Mouse (Mus musculus): ENCODE measurements around the gene Spib. TPM values are rescaled to one million over a fixed set of nuclear protein-coding genes. Genes with fewer than 3 reads are reported as not detected.
A peak's percentile ranks its signal among the peaks of the same experiment; 100 is the strongest.

Spib gene
- polyA plus RNA-seq, 1 experiment from 2014 or later = 0.05 TPM

- peaks cover 27% of the 10 kb centered on the region for H3K36me3 ChIP-seq (ENCODE audit: control insufficient read depth, insufficient read depth, low read length)
- H3K27ac ChIP-seq (ENCODE audit: low read depth, low read length) = no peak overlapping the region
- H3K9me3 ChIP-seq (ENCODE audit: control insufficient read depth, low read length) = no peaks in the 10 kb centered on the region
- DNase-seq (ENCODE audit: low spot score) (no peak), ATAC-seq (replicated peaks; ENCODE audit: low FRiP score) (no peak)
- H3K4me1 ChIP-seq (replicated peaks; ENCODE audit: control insufficient read depth, insufficient read depth, low read length) = peaks cover 22% of the 10 kb centered on the region
- 89% methylated on average over 22 of the region's 22 CpGs for WGBS
- H3K27me3 ChIP-seq (replicated peaks; ENCODE audit: control insufficient read depth, insufficient read depth, low read length) = no peaks in the 10 kb centered on the region
- no peak overlapping the region for H3K9ac ChIP-seq (ENCODE audit: low read depth, low read length)
- no peak overlapping the region for H3K4me2 ChIP-seq
- no peak overlapping the region for H3K4me3 ChIP-seq (ENCODE audit: low read depth, low read length)
Measured at GRCm38 (mm10) chr7:44551731-44552130, 19.9 kb upstream of the Spib start.

GRCm38 (mm10) chr7:44551301-44551700 is 19.4 kb upstream of the Spib start:
- H3K4me3 ChIP-seq (ENCODE audit: low read depth, low read length) = no peak overlapping the region
- peaks cover 2% of the 10 kb centered on the region; the same call in 1 of the 2 replicates for H3K9me3 ChIP-seq (ENCODE audit: control insufficient read depth, low read length)
- no peak for DNase-seq (ENCODE audit: low spot score)
- no peaks in the 10 kb centered on the region for H3K27me3 ChIP-seq (replicated peaks; ENCODE audit: control insufficient read depth, insufficient read depth, low read length)
- 0 out of 2 replicates have a peak overlapping the region, but pooled peaks have one; percentile 19 for H3K27ac ChIP-seq (ENCODE audit: low read depth, low read length)
- 93% methylated on average over 21 of the region's 21 CpGs for WGBS
- H3K36me3 ChIP-seq (ENCODE audit: control insufficient read depth, insufficient read depth, low read length) = peaks cover 27% of the 10 kb centered on the region
- H3K4me2 ChIP-seq = no peak overlapping the region
- ATAC-seq (replicated peaks; ENCODE audit: low FRiP score) = no peak
- H3K9ac ChIP-seq (ENCODE audit: low read depth, low read length) = no peak overlapping the region
- peaks cover 19% of the 10 kb centered on the region for H3K4me1 ChIP-seq (replicated peaks; ENCODE audit: control insufficient read depth, insufficient read depth, low read length)

- Histone ChIP-seq H3K4me3 (ENCODE audit: low read depth, low read length) (no peak overlapping the region), H3K4me2 (no peak overlapping the region), H3K36me3 (ENCODE audit: control insufficient read depth, insufficient read depth, low read length) (peaks cover 30% of the 10 kb centered on the region), H3K4me1 (replicated peaks; ENCODE audit: control insufficient read depth, insufficient read depth, low read length) (peaks cover 17% of the 10 kb centered on the region), H3K9ac (ENCODE audit: low read depth, low read length) (no peak overlapping the region), H3K27me3 (replicated peaks; ENCODE audit: control insufficient read depth, insufficient read depth, low read length) (no peaks in the 10 kb centered on the region), H3K27ac (ENCODE audit: low read depth, low read length) (no peak overlapping the region), H3K9me3 (ENCODE audit: control insufficient read depth, low read length) (peaks cover 3% of the 10 kb centered on the region; the same call in 1 of the 2 replicates)
- ATAC-seq (replicated peaks; ENCODE audit: low FRiP score) (no peak), DNase-seq (ENCODE audit: low spot score) (no peak)
- WGBS = 91% methylated on average over 12 of the region's 12 CpGs
Measured at GRCm38 (mm10) chr7:44550409-44550678, 18.5 kb upstream of the Spib start.

- peaks cover 17% of the 10 kb centered on the region for H3K4me1 ChIP-seq (replicated peaks; ENCODE audit: control insufficient read depth, insufficient read depth, low read length)
Measured at GRCm38 (mm10) chr7:44549621-44550408, 17.9 kb upstream of the Spib start.

GRCm38 (mm10) chr7:44548497-44549087 is 16.7 kb upstream of the Spib start, which contains the start of gene Pold1:
Gene Pold1 (minus strand): TSS chr7:44548849.
- under 1% methylated on average over 43 of the region's 43 CpGs for WGBS
- H3K27ac ChIP-seq (ENCODE audit: low read depth, low read length) = peak within 1 kb of the TSS; percentile 75
- H3K4me3 ChIP-seq (ENCODE audit: low read depth, low read length) = peak within 1 kb of the TSS; percentile 64
- peaks cover 17% of the 10 kb centered on the region for H3K4me1 ChIP-seq (replicated peaks; ENCODE audit: control insufficient read depth, insufficient read depth, low read length)
- H3K4me2 ChIP-seq = peak within 1 kb of the TSS; percentile 85
- no peaks in the 10 kb centered on the region for H3K27me3 ChIP-seq (replicated peaks; ENCODE audit: control insufficient read depth, insufficient read depth, low read length)
- H3K9me3 ChIP-seq (ENCODE audit: control insufficient read depth, low read length) = peaks cover 3% of the 10 kb centered on the region; the same call in 1 of the 2 replicates
- DNase-seq (ENCODE audit: low spot score) (peak; percentile 99), ATAC-seq (replicated peaks; ENCODE audit: low FRiP score) (peak; percentile 94)
- peaks cover 30% of the 10 kb centered on the region for H3K36me3 ChIP-seq (ENCODE audit: control insufficient read depth, insufficient read depth, low read length)
- H3K9ac ChIP-seq (ENCODE audit: low read depth, low read length) = peak within 1 kb of the TSS; percentile 77

More at GRCm38 (mm10) chr7:44549621-44550408, 17.9 kb upstream of the Spib start:
- 95% methylated on average over 23 of the region's 23 CpGs for WGBS
- Histone ChIP-seq H3K4me3 (ENCODE audit: low read depth, low read length) (no peak overlapping the region), H3K9ac (ENCODE audit: low read depth, low read length) (no peak overlapping the region), H3K27me3 (replicated peaks; ENCODE audit: control insufficient read depth, insufficient read depth, low read length) (no peaks in the 10 kb centered on the region), H3K27ac (ENCODE audit: low read depth, low read length) (no peak overlapping the region), H3K4me2 (no peak overlapping the region), H3K36me3 (ENCODE audit: control insufficient read depth, insufficient read depth, low read length) (peaks cover 30% of the 10 kb centered on the region), H3K9me3 (ENCODE audit: control insufficient read depth, low read length) (peaks cover 3% of the 10 kb centered on the region; the same call in 1 of the 2 replicates)
- no peak for DNase-seq (ENCODE audit: low spot score)
- no peak for ATAC-seq (replicated peaks; ENCODE audit: low FRiP score)

- H3K9me3 ChIP-seq (ENCODE audit: control insufficient read depth, low read length) = peaks cover 3% of the 10 kb centered on the region; the same call in 1 of the 2 replicates
- H3K4me3 ChIP-seq (ENCODE audit: low read depth, low read length) = peak overlapping the region; percentile 64
- WGBS = 17% methylated on average over 5 of the region's 5 CpGs
- peak overlapping the region; percentile 75; the same call in 1 of the 2 replicates for H3K27ac ChIP-seq (ENCODE audit: low read depth, low read length)
- H3K9ac ChIP-seq (ENCODE audit: low read depth, low read length) = peak overlapping the region; percentile 77
- peaks cover 12% of the 10 kb centered on the region for H3K4me1 ChIP-seq (replicated peaks; ENCODE audit: control insufficient read depth, insufficient read depth, low read length)
- ATAC-seq (replicated peaks; ENCODE audit: low FRiP score) (no peak), DNase-seq (ENCODE audit: low spot score) (no peak)
- peaks cover 32% of the 10 kb centered on the region for H3K36me3 ChIP-seq (ENCODE audit: control insufficient read depth, insufficient read depth, low read length)
- peak overlapping the region; percentile 85 for H3K4me2 ChIP-seq
- H3K27me3 ChIP-seq (replicated peaks; ENCODE audit: control insufficient read depth, insufficient read depth, low read length) = no peaks in the 10 kb centered on the region
Measured at GRCm38 (mm10) chr7:44547725-44548124, 15.9 kb upstream of the Spib start.

- 97% methylated on average over 13 of the region's 13 CpGs for WGBS
- Histone ChIP-seq H3K9ac (ENCODE audit: low read depth, low read length) (peak overlapping the region; percentile 77), H3K9me3 (ENCODE audit: control insufficient read depth, low read length) (peaks cover 3% of the 10 kb centered on the region; the same call in 1 of the 2 replicates), H3K27ac (ENCODE audit: low read depth, low read length) (no peak overlapping the region), H3K4me2 (peak overlapping the region; percentile 85), H3K27me3 (replicated peaks; ENCODE audit: control insufficient read depth, insufficient read depth, low read length) (no peaks in the 10 kb centered on the region), H3K36me3 (ENCODE audit: control insufficient read depth, insufficient read depth, low read length) (peaks cover 37% of the 10 kb centered on the region), H3K4me1 (replicated peaks; ENCODE audit: control insufficient read depth, insufficient read depth, low read length) (peaks cover 9% of the 10 kb centered on the region), H3K4me3 (ENCODE audit: low read depth, low read length) (peak overlapping the region; percentile 64)
- ATAC-seq (replicated peaks; ENCODE audit: low FRiP score) (no peak), DNase-seq (ENCODE audit: low spot score) (no peak)
Measured at GRCm38 (mm10) chr7:44547041-44547440, 15.2 kb upstream of the Spib start.

GRCm38 (mm10) chr7:44546274-44546673 is 14.4 kb upstream of the Spib start:
- peaks cover 33% of the 10 kb centered on the region for H3K36me3 ChIP-seq (ENCODE audit: control insufficient read depth, insufficient read depth, low read length)
- WGBS = 96% methylated on average over 3 of the region's 3 CpGs
- DNase-seq (ENCODE audit: low spot score) (no peak), ATAC-seq (replicated peaks; ENCODE audit: low FRiP score) (no peak)
- peaks cover 3% of the 10 kb centered on the region; the same call in 1 of the 2 replicates for H3K9me3 ChIP-seq (ENCODE audit: control insufficient read depth, low read length)
- H3K27ac ChIP-seq (ENCODE audit: low read depth, low read length) = no peak overlapping the region
- no peak overlapping the region for H3K4me3 ChIP-seq (ENCODE audit: low read depth, low read length)
- H3K4me1 ChIP-seq (replicated peaks; ENCODE audit: control insufficient read depth, insufficient read depth, low read length) = peaks cover 9% of the 10 kb centered on the region
- no peaks in the 10 kb centered on the region for H3K27me3 ChIP-seq (replicated peaks; ENCODE audit: control insufficient read depth, insufficient read depth, low read length)
- no peak overlapping the region for H3K9ac ChIP-seq (ENCODE audit: low read depth, low read length)
- H3K4me2 ChIP-seq = no peak overlapping the region; the same call in 1 of the 2 replicates
